Mouse (Mus musculus): Measurements from ENCODE around the gene Manbal.

The Manbal gene

DNA sequence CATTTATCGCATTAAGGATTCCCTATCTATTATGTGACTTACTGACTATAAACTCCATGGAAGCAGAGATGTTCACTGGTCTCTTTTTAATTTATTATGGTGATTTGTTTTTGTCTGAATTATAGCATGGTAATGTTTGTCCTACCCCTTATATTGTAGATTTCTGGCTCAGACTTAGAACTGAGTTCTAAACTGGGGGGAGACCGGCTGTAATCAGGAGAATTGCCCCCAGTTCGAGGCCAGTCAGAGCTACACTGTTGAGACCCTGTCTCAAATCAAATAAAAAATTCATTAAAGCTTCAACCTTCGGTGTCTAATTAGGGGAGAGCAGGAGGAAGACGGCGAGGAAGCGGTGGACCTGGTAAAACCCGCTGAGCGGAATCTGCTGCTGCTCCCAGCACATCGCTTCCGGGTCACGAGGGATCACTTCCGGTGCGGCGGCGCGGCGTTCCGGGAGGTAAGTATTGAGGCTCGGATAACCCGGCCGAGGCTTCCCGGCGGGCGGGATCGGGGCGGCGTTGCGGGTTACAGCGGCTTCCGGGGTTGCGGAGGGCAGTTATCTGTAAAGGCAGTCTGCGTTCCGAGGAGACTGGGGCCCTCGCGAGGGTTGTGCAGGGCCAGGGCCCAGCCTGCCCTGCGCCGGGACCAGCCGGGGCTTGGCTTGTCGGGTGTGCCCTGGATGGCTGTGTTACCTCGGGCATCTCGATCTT, at the start of gene Manbal:
TSS of gene Manbal (plus strand) at position 411 of the 710 bp plus-strand sequence.
- DNase-seq (ENCODE audit: low read depth, low spot score), result peak; percentile 84

- DNase-seq (ENCODE audit: low read depth, low spot score), result no peak
Measured at GRCm38 (mm10) chr2:157320135-157320534, 47.3 kb upstream of the Manbal start.

- DNase-seq (ENCODE audit: low read depth, low spot score), result no peak
Measured at GRCm38 (mm10) chr2:157320886-157321285, 46.5 kb upstream of the Manbal start.

DNA sequence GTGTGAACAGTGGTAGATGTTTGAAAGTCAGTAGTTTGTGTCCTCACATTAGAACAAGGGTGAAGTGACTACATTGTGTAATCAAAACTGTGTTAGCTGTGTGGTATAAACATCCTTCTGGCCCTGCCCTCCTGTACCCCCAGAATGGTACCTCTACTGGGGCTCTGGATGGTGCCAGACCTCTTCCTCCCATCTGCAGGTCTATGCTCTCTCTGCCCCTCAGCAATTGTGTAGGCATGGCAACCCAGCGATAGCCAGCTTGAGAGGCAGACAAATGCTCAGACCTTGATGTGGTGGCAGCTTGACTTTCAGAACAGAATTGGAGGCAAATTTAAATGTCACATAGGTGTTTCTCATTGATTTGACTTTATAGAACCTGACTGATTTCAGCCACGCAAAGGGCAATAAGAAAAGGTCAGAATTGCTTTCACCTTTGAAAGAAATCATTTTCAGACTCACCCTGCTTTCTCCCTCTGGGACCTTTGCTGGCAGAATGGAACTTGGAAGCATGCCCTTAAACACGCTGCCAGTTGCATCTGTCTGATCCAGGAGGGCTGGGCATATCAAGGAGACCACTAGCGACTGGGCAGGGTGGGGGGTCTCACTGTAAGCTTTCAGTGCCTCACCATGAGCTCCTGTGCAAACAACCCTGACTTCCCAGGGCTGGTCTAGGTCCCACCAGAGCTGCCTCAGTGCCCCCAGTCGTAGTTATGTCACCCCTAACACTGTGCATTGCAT, 45.2 kb upstream of the Manbal start:
- DNase-seq (ENCODE audit: low read depth, low spot score), result no peak

GRCm38 (mm10) chr2:157325238-157325637, 42.2 kb upstream of the Manbal start:
- DNase-seq (ENCODE audit: low read depth, low spot score), result no peak

DNA sequence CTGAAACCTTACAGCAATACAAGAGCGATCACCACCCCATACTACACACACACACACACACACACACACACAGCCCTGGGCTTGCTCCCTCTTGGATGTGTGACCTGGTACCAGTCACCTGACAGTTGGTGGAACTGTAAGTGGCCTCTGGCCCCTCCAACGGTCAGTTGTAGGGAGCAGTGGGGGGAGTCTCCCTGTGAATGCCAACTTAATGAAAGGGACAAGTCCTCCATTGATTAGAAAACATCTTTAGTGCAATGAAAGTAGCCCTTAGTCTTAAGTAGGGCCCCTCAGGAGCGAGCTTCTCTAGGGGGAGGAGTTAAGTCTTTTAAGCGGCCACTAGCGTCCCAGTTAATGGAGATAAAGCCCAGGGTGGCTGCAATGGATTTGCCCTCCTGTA, 39.3 kb upstream of the Manbal start:
- DNase-seq (ENCODE audit: low read depth, low spot score), result no peak

DNA sequence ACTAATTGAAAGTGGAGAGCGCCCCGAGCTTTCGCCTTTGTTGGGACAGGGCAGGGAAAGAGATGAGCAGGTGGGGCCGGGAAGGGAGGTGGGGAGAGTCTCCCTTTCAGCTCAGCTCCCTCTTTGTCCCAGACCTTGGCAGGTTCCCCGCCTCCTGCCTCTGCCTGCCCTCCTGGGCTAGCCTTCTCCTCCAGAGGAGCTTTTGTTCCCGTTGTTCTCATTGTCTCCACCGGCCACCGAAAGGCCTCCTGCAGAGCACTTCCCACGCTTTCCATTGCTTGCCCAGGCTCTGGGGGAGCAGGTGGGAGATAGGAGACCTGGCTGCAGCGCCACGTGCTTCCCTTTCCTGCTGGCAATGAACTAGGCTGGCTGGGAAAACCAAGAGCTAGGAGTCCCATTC, 38.8 kb upstream of the Manbal start:
- no peak for DNase-seq (ENCODE audit: low read depth, low spot score)

GRCm38 (mm10) chr2:157332059-157332458, 35.3 kb upstream of the Manbal start:
- no peak for DNase-seq (ENCODE audit: low read depth, low spot score)

DNA sequence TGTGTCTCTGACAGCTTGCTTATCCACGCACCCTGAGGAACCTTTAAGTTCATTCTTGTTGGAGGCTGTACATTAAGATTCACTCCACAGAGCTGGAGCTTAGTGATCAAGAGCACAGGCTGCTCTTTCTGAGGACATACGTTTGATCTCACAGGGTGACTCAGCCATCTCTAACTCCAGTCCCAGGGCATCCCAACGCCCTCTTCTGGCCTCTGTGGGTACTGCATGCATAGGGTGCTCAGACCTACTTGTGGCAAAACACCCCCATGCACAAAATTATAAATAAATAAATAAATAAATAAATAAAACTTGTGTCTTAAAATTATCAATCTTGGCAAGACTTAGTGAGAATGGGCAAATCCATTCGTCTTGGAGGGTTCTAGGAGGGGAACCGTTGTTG, 28.7 kb upstream of the Manbal start:
- DNase-seq (ENCODE audit: low read depth, low spot score), result peak; percentile 48

DNA sequence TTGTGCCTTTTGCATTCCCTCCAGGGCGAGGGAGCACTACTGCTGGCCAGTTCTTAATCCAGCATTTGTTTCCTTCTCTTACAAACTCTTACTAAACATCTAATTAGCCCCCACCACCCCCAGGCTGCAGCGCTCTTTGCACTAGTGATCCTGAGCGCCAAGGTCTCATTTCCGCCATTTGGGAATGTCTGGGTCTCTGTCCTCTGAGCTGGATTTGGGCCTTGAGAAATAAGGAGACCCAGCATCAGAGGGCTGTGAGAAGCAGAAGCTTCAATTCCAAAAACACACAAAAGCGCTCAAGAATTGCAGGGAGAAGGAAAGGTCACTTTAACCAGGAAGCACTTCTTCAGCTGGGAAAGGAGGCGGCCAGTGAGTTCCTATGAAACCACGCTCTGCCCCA, 27.9 kb upstream of the Manbal start:
- DNase-seq (ENCODE audit: low read depth, low spot score), result no peak

GRCm38 (mm10) chr2:157340221-157340741, 27.1 kb upstream of the Manbal start:
- no peak for DNase-seq (ENCODE audit: low read depth, low spot score)

DNA sequence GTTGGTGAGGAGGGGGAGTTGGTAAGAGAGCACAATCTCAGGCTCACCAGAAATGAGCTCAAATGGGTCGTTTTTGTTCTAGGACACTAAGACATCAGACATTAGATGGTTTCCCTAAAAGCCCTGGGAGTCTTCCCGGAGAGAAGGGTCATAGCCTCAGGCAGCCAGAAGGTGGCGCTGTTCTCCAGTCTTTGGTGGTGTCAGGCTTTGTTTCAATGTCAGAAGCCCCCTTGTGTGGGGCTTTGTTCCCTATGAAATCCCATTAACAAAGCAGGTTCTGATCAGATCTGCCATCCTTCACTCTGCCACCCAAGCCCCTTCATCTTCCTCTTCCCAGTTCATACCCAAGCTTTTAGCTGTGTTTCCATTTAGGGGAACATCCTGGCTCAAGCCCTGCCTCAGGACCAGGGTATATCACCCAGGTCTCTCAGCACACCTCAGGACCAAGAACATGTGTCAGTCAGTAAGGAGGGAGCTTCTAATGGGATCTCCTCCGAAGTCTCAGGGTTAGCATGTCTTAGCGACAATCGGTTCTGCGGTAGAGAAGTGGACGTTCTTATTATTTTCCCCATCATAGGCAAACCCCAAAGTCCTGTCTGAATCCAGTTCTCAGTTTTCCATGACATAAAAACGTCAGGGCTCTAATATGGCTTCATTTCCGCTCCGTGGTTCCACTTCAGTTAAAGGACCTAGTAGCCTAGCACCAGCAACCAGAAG, 25.7 kb upstream of the Manbal start:
- peak; percentile 73 for DNase-seq (ENCODE audit: low read depth, low spot score)

GRCm38 (mm10) chr2:157342328-157342926, 25.0 kb upstream of the Manbal start:
- DNase-seq (ENCODE audit: low read depth, low spot score), result no peak

GRCm38 (mm10) chr2:157343337-157343736, 24.1 kb upstream of the Manbal start:
- no peak for DNase-seq (ENCODE audit: low read depth, low spot score)

DNA sequence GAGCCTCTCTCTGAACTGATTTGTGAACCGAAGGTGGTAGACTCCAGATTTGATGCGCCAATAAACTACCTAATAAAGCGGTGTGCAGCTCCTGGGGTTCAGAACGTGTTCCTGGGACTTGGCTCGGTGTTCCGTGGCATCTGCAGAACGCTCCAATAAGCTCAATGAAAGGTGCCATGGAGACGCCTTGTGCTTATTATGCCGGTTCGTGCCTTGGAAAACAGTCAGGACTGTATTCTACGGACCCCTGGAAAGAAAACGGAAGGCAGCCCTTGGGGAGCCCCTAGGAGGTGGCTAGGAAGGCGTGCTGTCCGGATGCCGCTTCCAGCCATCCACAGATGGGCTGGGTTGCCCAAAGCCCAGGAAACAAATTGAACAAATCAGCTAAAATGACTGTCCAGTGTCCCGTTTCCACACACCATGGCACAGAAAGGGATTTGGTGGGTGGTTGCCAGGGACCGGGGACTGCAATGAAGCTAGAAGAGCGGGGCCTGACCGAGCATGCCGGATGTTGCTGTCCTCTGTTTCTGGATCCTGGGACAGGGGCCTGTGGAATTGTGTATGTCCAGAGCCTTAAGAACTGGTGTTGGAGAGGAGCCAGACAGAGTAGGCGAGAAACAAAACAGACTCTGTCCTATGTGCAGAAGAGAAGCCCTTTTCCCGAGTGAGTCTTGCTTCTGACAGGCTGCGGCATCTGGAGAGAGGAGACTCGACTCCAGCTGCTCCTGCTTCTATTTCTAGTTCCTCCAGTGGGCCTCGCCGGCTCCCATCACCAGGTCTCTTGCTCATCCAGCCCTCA, 19.8 kb upstream of the Manbal start, which contains the start of gene Ghrh:
TSS of gene Ghrh (minus strand) at position 146 of the 799 bp plus-strand sequence.
- DNase-seq (ENCODE audit: low read depth, low spot score), result no peak

- DNase-seq (ENCODE audit: low read depth, low spot score), result no peak
Measured at GRCm38 (mm10) chr2:157349121-157349778, 18.1 kb upstream of the Manbal start.

DNA sequence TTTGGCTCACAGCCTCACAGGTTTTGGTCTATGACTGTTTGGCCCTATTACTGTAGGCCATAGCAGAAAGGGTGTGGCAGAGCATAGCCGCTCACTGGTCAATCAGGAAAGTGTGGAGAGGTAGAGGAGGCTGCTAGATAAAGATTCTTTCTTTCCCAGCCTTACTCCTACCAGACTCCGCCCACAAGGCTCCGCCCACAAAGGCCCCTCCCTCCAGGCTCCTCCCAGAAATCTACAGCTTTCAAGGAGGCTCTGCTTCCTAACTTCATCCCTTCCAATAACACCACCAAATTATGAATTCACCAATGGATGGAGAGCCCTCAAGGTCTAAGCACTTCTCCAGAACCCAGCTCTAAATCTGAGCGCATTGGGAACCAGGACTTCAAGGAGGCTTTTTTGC, 14.2 kb upstream of the Manbal start:
- DNase-seq (ENCODE audit: low read depth, low spot score), result no peak

GRCm38 (mm10) chr2:157354106-157354505, 13.3 kb upstream of the Manbal start:
- no peak for DNase-seq (ENCODE audit: low read depth, low spot score)

- DNase-seq (ENCODE audit: low read depth, low spot score), result no peak
Measured at GRCm38 (mm10) chr2:157360028-157360427, 7.4 kb upstream of the Manbal start.

GRCm38 (mm10) chr2:157363031-157363430, 4.4 kb upstream of the Manbal start:
- no peak for DNase-seq (ENCODE audit: low read depth, low spot score)

All from embryo, embryonic 11.5 days (tissue).